Mouse (Mus musculus) ES-E14 (cell line): ENCODE data around the gene Gys2.

Experiments used
- CHD2 ChIP-seq: IDR thresholded peaks from 2 replicates; pipeline ENCODE4 v1.6.1; 2014; ENCODE audit warnings: mild to moderate bottlenecking, low read depth, low read length, inconsistent platforms
- HCFC1 ChIP-seq: IDR thresholded peaks from 2 replicates; pipeline ENCODE4 v1.6.1; 2012; ENCODE audit warnings: low read length, inconsistent platforms, borderline replicate concordance; ENCODE audit not compliant: insufficient read depth
- MAFK ChIP-seq: IDR thresholded peaks from 2 replicates; pipeline ENCODE4 v1.6.1; 2014; ENCODE audit warnings: mild to moderate bottlenecking, low read depth, low read length, inconsistent platforms; ENCODE audit not compliant: insufficient read depth
- ZNF384 ChIP-seq: IDR thresholded peaks from 2 replicates; pipeline ENCODE4 v1.6.1; 2012; ENCODE audit warnings: low read depth, low read length, inconsistent platforms

DNA sequence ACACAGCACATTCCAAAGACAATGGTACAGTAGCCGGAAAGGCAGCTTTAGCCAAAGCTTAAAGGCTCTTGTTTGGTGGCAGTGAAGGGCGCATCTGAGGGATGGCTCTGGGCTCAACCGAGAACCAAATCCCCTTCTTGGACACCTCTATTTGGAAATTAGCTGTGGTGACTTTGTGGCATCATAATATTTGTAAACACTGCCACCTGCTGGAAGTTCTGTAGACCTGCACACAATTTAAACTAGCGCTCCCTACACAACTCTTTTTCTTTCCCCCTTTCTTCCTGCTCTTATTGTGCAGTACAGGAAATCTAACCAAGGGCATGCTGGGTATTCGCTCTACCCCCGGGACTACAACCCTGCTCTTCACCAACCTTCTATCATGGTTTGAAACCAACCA lies 46.2 kb upstream of the Gys2 start:
- TF ChIP-seq MAFK, result no peak; the same call in 1 of the 2 replicates
- no peak for TF ChIP-seq ZNF384
- no peak for TF ChIP-seq HCFC1
- TF ChIP-seq CHD2, result no peak
